Mouse (Mus musculus) Patski (cell line): Measurements from ENCODE around the gene Gskip. TPM values are rescaled to one million over a fixed set of nuclear protein-coding genes. Genes with fewer than 3 reads are reported as not detected.

ENCODE experiments used
- ATAC-seq: fragments of 100-300 bp; one replicate; pipeline ENCODE4 v1.8.0; 2021
- CTCF ChIA-PET: fragments of 350-600 bp; sonication (Branson Sonifier 250); formaldehyde crosslinking; loops from one replicate; lab custom pipeline; 2022; ENCODE audit warnings: inconsistent platforms; lab: Charles Lee
- POLR2A ChIA-PET: fragments of 350-600 bp; sonication (Branson Sonifier 250); formaldehyde crosslinking; loops from one replicate; lab custom pipeline; 2022; ENCODE audit warnings: antibody characterized with exemption, inconsistent platforms; lab: Charles Lee
- DNase-seq: peaks from one replicate; pipeline ENCODE4 v3.0.0-alpha.2; 2011; ENCODE audit warnings: low read depth, low spot score
- H3K27me3 ChIP-seq: fragments of 371-371 bp; one replicate; pipeline ENCODE4 v1.5.1; 2021
- CTCF ChIP-seq: fragments of 100-300 bp; IDR thresholded peaks from one replicate; pipeline ENCODE4 v1.5.1; 2021
- in situ Hi-C: fragments of 300-500 bp; cut with MboI; formaldehyde crosslinking; loops from 3 replicates; pipeline ENCODE4 v1.11.1; 2018; ENCODE audit warnings: low pct_unique_long_range_greater_than_20kb, mixed read lengths
- polyA plus RNA-seq: library from polyadenylated mRNA; unstranded; gene quantifications from one replicate; pipeline ENCODE4 v1.2.3, GENCODE M21; 2021

The Gskip gene
- polyA plus RNA-seq, 1 experiment from 2014 or later: 20.4 TPM

- no peaks in the 10 kb centered on the region for H3K27me3 ChIP-seq
- TF ChIP-seq CTCF: no peak
- in situ Hi-C loops: no loop called here
- POLR2A ChIA-PET: no interaction called here
- CTCF ChIA-PET: no interaction called here
- ATAC-seq (no peak), DNase-seq (no peak)
Measured at GRCm38 (mm10) chr12:105687416-105687815, 2.8 kb downstream of the Gskip start.

DNA sequence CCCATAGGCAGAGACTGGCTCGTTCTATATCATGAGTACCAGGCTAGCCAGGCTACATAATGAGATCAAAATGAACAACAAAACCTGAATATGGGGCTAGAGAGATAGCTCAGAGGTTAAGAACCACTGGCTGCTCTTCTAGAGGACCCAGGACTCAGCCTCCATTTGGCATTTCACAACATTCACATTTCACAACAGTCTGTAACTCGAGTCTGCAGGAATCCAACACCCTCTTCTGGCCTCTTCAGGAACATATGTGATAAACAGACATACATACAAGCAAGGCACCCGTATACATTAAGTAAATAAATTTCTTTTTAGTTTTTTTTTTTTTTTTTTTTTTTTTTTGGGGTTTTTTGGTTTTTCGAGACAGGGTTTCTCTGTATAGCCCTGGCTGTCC, 3.9 kb downstream of the Gskip start:
- TF ChIP-seq CTCF: no peak
- no peaks in the 10 kb centered on the region for H3K27me3 ChIP-seq
- ChIA-PET POLR2A (interaction anchor here (0.6 kb wide), 1 partner anchor 15 kb away, joined by 3 read pairs; no protein-coding TSS in a partner anchor), CTCF (no interaction called here)
- in situ Hi-C loops: no loop called here
- ATAC-seq (no peak), DNase-seq (no peak)

GRCm38 (mm10) chr12:105689435-105689834, 4.8 kb downstream of the Gskip start:
- no peaks in the 10 kb centered on the region for H3K27me3 ChIP-seq
- no peak for TF ChIP-seq CTCF
- POLR2A ChIA-PET: interaction anchor here (0.6 kb wide), 1 partner anchor 14 kb away, joined by 3 read pairs; no protein-coding TSS in a partner anchor
- in situ Hi-C loops: no loop called here
- no peak for DNase-seq
- ATAC-seq: no peak
- CTCF ChIA-PET: no interaction called here

DNA sequence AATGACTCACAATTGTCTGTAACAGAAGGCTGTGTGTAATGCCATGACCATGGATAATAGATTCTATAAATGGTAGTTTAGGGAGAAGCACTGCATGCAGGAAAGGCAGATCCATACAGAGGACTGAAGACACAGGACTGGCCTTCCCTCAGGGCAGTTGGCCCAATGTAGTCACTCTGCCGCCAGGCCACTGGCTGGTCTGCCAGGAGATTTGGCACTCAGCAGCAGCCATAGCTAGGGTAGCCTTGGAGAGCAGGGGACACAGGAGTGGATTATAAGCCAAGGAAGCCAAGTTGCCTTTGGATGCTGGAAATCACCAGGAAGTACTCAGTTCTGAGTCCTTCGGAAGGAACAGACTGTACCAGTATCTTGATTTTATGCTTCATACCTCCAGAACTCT, 9.4 kb downstream of the Gskip start:
- CTCF ChIA-PET: no interaction called here
- ATAC-seq (no peak), DNase-seq (no peak)
- POLR2A ChIA-PET: no interaction called here
- no peaks in the 10 kb centered on the region for H3K27me3 ChIP-seq
- in situ Hi-C loops: no loop called here
- no peak for TF ChIP-seq CTCF

DNA sequence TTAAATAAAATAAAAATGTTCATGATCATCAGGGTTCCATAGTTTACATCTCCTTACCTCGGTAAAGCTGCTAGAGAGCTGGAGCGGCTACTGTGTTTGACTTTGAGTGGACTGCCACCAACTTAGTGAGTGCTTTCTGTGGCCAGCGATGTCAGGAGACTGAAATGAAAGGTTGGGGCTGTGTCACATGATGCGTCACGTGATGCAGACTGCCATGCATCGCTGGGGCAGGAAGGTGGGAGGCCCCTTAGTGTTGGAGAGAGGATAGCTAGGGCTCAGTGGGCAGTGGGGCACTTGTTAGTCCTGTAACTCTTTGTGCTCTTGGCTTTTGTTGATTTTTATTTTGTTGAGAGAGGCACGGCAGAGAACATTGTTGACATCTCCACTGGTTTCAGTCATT, 11.2 kb downstream of the Gskip start:
- ChIA-PET POLR2A (no interaction called here), CTCF (no interaction called here)
- ATAC-seq: no peak
- in situ Hi-C loops: no loop called here
- H3K27me3 ChIP-seq: no peaks in the 10 kb centered on the region
- TF ChIP-seq CTCF: no peak
- DNase-seq: no peak

DNA sequence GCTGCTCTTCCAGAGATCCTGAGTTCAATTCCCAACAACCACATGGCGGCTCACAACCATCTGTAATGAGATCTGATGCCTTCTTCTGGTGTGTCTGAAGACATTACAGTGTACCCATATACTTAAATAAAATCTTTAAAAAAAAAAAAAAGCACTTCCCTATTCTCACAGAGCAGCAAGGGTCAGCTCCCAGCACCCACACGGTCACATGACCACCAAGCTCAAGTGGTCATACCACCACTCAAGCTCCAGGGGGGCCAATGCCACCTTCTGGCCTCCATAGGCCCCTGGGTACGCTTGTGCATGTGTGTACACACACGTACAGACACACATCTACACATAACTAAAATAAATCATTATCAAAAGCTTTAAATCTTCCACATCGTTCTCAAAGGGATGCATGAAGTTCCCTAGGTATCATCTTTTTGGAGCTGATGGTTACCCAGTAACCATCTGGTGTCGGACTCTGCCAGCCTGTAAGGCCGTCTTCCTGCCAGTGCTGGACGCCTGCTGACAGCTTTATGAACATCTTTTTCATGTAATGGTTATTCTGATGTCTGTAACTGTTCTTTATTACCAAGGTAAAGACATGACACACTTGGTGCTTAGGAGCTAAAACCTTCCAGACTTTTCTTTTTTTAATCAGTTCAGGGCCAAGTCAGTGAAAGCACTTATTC, 12.6 kb downstream of the Gskip start:
- CTCF ChIA-PET: no interaction called here

GRCm38 (mm10) chr12:105700433-105700832, 15.8 kb downstream of the Gskip start:
- no peak for TF ChIP-seq CTCF
- no peaks in the 10 kb centered on the region for H3K27me3 ChIP-seq
- CTCF ChIA-PET: no interaction called here
- POLR2A ChIA-PET: no interaction called here
- ATAC-seq (no peak), DNase-seq (no peak)
- in situ Hi-C loops: no loop called here

More for the DNA sequence above, 12.6 kb downstream of the Gskip start:
- POLR2A ChIA-PET: no interaction called here
- TF ChIP-seq CTCF: no peak
- DNase-seq (no peak), ATAC-seq (no peak)
- in situ Hi-C loops: no loop called here
- no peaks in the 10 kb centered on the region for H3K27me3 ChIP-seq

GRCm38 (mm10) chr12:105705799-105706487, 21.3 kb downstream of the Gskip start, which contains the start of gene Ak7:
Gene Ak7 (plus strand): TSS chr12:105705976.
- no peaks in the 10 kb centered on the region for H3K27me3 ChIP-seq
- DNase-seq (no peak), ATAC-seq (no peak)
- TF ChIP-seq CTCF: no peak
- in situ Hi-C loops: no loop called here
- ChIA-PET CTCF (no interaction called here), POLR2A (no interaction called here)

DNA sequence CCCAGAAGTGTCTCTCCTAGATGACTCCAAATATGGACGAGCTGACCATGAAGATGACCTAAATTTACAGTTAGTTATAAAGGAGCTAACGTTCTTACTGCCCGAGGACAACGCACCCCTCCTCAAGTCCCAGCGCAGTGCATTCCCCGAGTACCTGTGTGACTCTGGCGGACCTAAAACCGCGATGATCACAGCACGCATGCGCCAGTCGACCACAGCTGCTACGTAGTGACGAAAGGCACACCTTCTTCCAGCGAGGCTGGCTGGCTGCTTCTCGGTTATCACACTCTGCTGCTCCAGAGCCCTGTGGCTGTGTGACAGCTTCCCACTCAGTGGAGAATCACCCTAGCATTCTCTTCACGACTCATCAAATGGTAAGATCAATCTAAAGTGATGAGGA, 34.0 kb downstream of the Gskip start:
- ATAC-seq (no peak), DNase-seq (no peak)
- no peak for TF ChIP-seq CTCF
- ChIA-PET CTCF (no interaction called here), POLR2A (no interaction called here)
- in situ Hi-C loops: no loop called here
- no peaks in the 10 kb centered on the region for H3K27me3 ChIP-seq

GRCm38 (mm10) chr12:105720196-105720595, 35.6 kb downstream of the Gskip start:
- no peak for TF ChIP-seq CTCF
- in situ Hi-C loops: no loop called here
- ChIA-PET CTCF (no interaction called here), POLR2A (no interaction called here)
- DNase-seq: no peak
- ATAC-seq: no peak
- no peaks in the 10 kb centered on the region for H3K27me3 ChIP-seq

DNA sequence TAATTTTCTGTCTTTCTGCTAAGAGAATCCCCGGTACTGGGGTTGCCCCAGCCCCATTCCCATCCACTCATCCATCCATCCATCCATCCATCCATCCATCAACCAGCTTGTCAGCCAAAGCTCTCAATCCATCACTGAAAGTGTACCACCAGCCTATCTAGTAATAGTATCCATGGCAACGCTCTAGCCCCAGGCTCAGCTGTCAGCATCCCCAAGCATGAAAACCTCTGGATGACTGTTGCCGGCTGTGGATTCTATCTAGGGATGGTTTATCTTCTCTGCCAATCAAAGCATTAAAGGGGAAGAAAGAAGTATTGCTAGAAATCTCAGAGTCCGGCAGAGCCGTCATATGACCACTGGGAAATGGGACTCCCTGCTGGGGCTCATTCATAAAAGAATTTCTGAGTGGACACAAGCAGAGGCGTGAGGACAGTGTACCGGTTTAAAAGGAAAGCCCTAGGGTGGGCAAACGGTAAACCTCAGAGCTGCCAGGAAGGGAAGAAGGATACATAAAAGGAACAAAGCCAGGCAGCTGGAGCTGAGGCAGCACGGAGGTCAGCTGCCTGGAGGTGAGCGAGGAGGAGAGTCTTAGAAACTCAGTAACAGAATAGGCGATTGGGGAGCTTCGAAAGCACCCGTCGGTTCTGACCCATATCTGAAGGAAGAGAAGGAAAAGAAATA, 37.0 kb downstream of the Gskip start:
- POLR2A ChIA-PET: no interaction called here

More for the DNA sequence above, 37.0 kb downstream of the Gskip start:
- H3K27me3 ChIP-seq: no peaks in the 10 kb centered on the region
- CTCF ChIA-PET: no interaction called here
- ATAC-seq (no peak), DNase-seq (no peak)
- in situ Hi-C loops: no loop called here
- no peak for TF ChIP-seq CTCF
